Mouse (Mus musculus) left cerebral cortex, adult 6 months (tissue): ENCODE data around the gene Grm2. TPM values are rescaled to one million over a fixed set of nuclear protein-coding genes. Genes with fewer than 3 reads are reported as not detected.

Experiments used
- long read RNA-seq, 2 experiments: library from polyadenylated mRNA; unstranded; transcript quantifications; one replicate each; pipeline ENCODE4 v2.0.0; 2019 to 2020
- polyA plus RNA-seq: library from polyadenylated mRNA; unstranded; fragments of <200 nt; fragmentation: Nextera tagmentation; gene quantifications from 2 replicates; pipeline ENCODE4 v1.2.3, GENCODE M21; 2021

The Grm2 gene
- 24.4 and 25.1 TPM in 2 replicates for polyA plus RNA-seq
- long read RNA-seq, experiment 1, full-length matches to known transcripts, result 1 of 6 reads
- long read RNA-seq, experiment 1, partial matches to known transcripts, result 4 of 6 reads
- long read RNA-seq, experiment 1, other reads (novel, unspliced or antisense), result 1 of 6 reads
- long read RNA-seq, experiment 2, full-length matches to known transcripts, result 1 of 6 reads
- long read RNA-seq, experiment 2, partial matches to known transcripts, result 3 of 6 reads
- long read RNA-seq, experiment 2, other reads (novel, unspliced or antisense), result 2 of 6 reads

GRCm38 (mm10) chr9:106655884-106656720 lies at the start of gene Grm2:
Gene Grm2, minus strand, starts transcription at chr9:106656082.

DNA sequence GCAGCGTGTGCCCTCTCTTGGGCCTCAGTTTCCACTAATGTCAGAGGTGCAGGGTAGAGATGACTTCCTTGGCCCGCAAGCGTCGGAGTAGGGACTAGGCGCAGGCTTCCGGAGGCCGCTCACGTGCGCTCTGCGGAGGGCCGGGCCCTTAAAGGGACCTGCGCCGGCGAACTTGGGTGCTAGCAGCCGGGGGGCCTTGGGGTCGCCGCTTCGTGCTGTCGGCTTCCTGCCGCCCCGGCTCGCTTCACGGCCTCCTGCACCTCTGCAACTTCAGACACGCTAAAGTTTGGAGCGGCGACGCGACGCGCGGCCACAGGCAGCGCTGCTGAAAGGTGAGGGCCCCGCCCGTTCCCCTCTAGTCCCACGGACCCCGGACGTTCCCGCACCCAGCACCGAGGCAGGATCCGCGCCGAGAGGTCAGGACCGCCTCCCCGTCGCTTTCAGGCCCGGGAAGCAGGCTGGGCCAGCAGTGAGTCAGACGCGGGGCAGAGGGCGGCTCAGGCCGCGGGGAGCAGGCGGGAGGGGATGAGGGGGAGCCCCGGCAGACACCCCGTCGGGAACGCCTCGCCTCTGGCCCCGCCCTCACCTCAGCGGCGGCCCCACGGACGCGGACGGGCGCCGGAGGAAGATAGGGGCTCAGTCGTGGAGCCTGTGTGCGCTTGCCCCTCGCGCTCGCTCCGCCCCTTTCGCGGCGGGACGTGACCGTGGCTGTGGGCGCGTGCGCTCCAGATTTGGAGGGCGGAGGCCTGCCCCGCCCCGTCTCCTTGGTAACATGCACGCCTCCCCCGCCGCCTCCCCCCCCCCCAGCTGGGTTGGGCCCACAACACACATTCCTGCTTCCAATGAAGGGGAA lies 29.6 kb upstream of the Grm2 start, which contains the start of gene Tex264:
TSS of gene Tex264 (minus strand) at position 679 of the 853 bp plus-strand sequence.

DNA sequence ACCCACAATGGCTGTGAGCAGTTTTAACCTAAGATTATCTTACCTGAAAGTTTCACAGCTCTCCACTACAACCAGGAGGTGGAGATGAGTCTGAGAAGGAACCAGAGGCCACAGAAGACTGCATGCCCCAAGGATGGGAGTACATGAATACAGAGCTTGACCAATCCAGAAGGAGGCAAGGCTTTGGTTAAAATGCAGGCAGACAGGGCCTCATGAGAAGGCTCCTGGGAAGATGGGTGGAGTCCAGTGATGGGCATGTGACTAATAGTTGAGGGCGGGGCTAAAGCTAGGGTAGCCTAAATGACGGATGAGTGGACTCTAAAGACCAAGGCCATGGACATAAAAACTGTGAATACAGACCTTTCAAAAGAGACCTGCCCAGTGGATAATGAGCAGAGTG lies 29.6 kb downstream of the Grm2 start, which contains the start of gene Iqcf6:
TSS of gene Iqcf6 (plus strand) at position 301 of the 400 bp plus-strand sequence.

Other genes with a start within 250 kb of the Grm2 start
- gene Rpl29, start 226.6 kb downstream of the Grm2 start, polyA plus RNA-seq, result 667 and 915 TPM in 2 replicates
- 11.2 and 11.3 TPM in 2 replicates for gene Acy1, start 217.8 kb downstream of the Grm2 start, polyA plus RNA-seq
- gene Abhd14b, start 208.6 kb downstream of the Grm2 start, polyA plus RNA-seq, result 10.4 and 12.8 TPM in 2 replicates
- gene Abhd14a, start 208.4 kb downstream of the Grm2 start, polyA plus RNA-seq, result 61.7 and 68.7 TPM in 2 replicates
- gene Pcbp4, start 202.8 kb downstream of the Grm2 start, polyA plus RNA-seq, result 63.4 and 112 TPM in 2 replicates
- 6.8 and 13.9 TPM in 2 replicates for gene Gpr62, start 190.1 kb downstream of the Grm2 start, polyA plus RNA-seq
- gene Rrp9, start 180.1 kb downstream of the Grm2 start, polyA plus RNA-seq, result 24.7 and 25.8 TPM in 2 replicates
- 5.1 and 5.3 TPM in 2 replicates for gene Parp3, start 179.1 kb downstream of the Grm2 start, polyA plus RNA-seq
- gene Iqcf1, start 156.1 kb downstream of the Grm2 start, polyA plus RNA-seq, result not detected in 2 replicates
- not detected in 2 replicates for gene Iqcf5, start 141.5 kb downstream of the Grm2 start, polyA plus RNA-seq
- not detected in 2 replicates for gene Iqcf3, start 94.5 kb downstream of the Grm2 start, polyA plus RNA-seq
- not detected in 2 replicates for gene Iqcf4, start 85.1 kb downstream of the Grm2 start, polyA plus RNA-seq
- not detected in 2 replicates for gene Iqcf6, start 29.5 kb downstream of the Grm2 start, polyA plus RNA-seq
- gene Tex264, start 29.8 kb upstream of the Grm2 start, polyA plus RNA-seq, result 115 and 122 TPM in 2 replicates
- 1.5 and 1.8 TPM in 2 replicates for gene Rad54l2, start 133.1 kb upstream of the Grm2 start, polyA plus RNA-seq
- 5.5 and 6.5 TPM in 2 replicates for gene Dcaf1, start 165.8 kb upstream of the Grm2 start, polyA plus RNA-seq
- gene Rbm15b, start 231.3 kb upstream of the Grm2 start, polyA plus RNA-seq, result 4.7 and 5.2 TPM in 2 replicates
- 74.4 and 78.0 TPM in 2 replicates for gene Manf, start 235.9 kb upstream of the Grm2 start, polyA plus RNA-seq